Mouse (Mus musculus) heart, embryonic 15.5 days (tissue): ENCODE results near the gene 1700017D01Rik. TPM values are rescaled to one million over a fixed set of nuclear protein-coding genes. Genes with fewer than 3 reads are reported as not detected.
"Not testable (repeated sequence)": the region's sequence is repeated elsewhere in the genome, so short reads cannot be mapped to it uniquely, and the experiment has no call there.

Experiments
- ATAC-seq: fragments of 200-750 bp; cut with Nextera tagmentation; replicated peaks from 2 replicates; pipeline ENCODE4 v1.8.0; 2017; ENCODE audit warnings: low read depth, moderate TSS enrichment; ENCODE audit not compliant: insufficient number of reproducible peaks, insufficient read depth, low FRiP score
- H3K27ac ChIP-seq: fragments of 300-500 bp; sonication (generic); 2 replicates; pipeline ENCODE4 v1.5.1; 2015; ENCODE audit warnings: mild to moderate bottlenecking, inconsistent platforms
- H3K27me3 ChIP-seq: fragments of 300-500 bp; sonication (generic); 2 replicates; pipeline ENCODE4 v1.6.1; 2015; ENCODE audit warnings: inconsistent platforms
- H3K36me3 ChIP-seq: fragments of 300-500 bp; sonication (generic); 2 replicates; pipeline ENCODE4 v1.6.1; 2015; ENCODE audit warnings: mild to moderate bottlenecking, inconsistent platforms
- H3K4me1 ChIP-seq: fragments of 300-500 bp; sonication (generic); replicated peaks from 2 replicates; pipeline ENCODE4 v1.6.1; 2015; ENCODE audit warnings: inconsistent platforms
- H3K4me2 ChIP-seq: fragments of 300-500 bp; sonication (generic); 2 replicates; pipeline ENCODE4 v1.6.1; 2015; ENCODE audit warnings: inconsistent platforms, mild to moderate bottlenecking, moderate library complexity
- H3K4me3 ChIP-seq: fragments of 300-500 bp; sonication (generic); 2 replicates; pipeline ENCODE4 v1.5.1; 2015; ENCODE audit warnings: mild to moderate bottlenecking, inconsistent platforms
- H3K9ac ChIP-seq: fragments of 300-500 bp; sonication (generic); 2 replicates; pipeline ENCODE4 v1.6.1; 2015; ENCODE audit warnings: mild to moderate bottlenecking, inconsistent platforms
- H3K9me3 ChIP-seq: fragments of 300-500 bp; sonication (generic); replicated peaks from 2 replicates; pipeline ENCODE4 v1.6.1; 2016; ENCODE audit warnings: inconsistent platforms
- WGBS: fragments of 180-500 bp; shearing (Covaris S2); methylation state at CpG from one replicate; pipeline ENCODE4 v1.1.7; 2015; ENCODE audit warnings: mixed read lengths; 5-methylcytosine and 5-hydroxymethylcytosine counted together
- polyA plus RNA-seq: library from polyadenylated mRNA; unstranded; fragments of >200 nt; fragmentation: Nextera tagmentation; extraction: Ambion mirVana; gene quantifications from 2 replicates; pipeline ENCODE4 v1.2.1, GENCODE M21; 2015

The 1700017D01Rik gene
- polyA plus RNA-seq, 1 experiment from 2014 or later: not detected

GRCm38 (mm10) chr19:11092131-11092530 lies 38.5 kb downstream of the 1700017D01Rik start:
- ATAC-seq, H3K36me3 ChIP-seq, H3K27me3 ChIP-seq, H3K27ac ChIP-seq, H3K9me3 ChIP-seq, H3K4me1 ChIP-seq, H3K9ac ChIP-seq: not testable (repeated sequence)
- WGBS: 1% methylated on average over 50 of the region's 50 CpGs
- H3K4me3 ChIP-seq: peak overlapping the region; percentile 42
- peak overlapping the region; percentile 66 for H3K4me2 ChIP-seq

- H3K9ac ChIP-seq: no peak within 1 kb of the TSS
- H3K27me3 ChIP-seq: no peaks in the 10 kb centered on the region
- no peak within 1 kb of the TSS for H3K4me3 ChIP-seq
- H3K4me1 ChIP-seq: no peaks in the 10 kb centered on the region
- no peak within 1 kb of the TSS for H3K4me2 ChIP-seq
- ATAC-seq: no peak
- no peak within 1 kb of the TSS for H3K27ac ChIP-seq
- H3K9me3 ChIP-seq: no peaks in the 10 kb centered on the region
- no peaks in the 10 kb centered on the region for H3K36me3 ChIP-seq
- WGBS: 75% methylated on average over 4 of the region's 4 CpGs
Observed at GRCm38 (mm10) chr19:11080934-11081333, 49.7 kb downstream of the 1700017D01Rik start, which contains the start of gene Ms4a8a. Ms4a8a (minus strand) TSS chr19:11081102.

- Histone ChIP-seq H3K36me3 (no peaks in the 10 kb centered on the region), H3K27me3 (no peaks in the 10 kb centered on the region), H3K9ac (no peak overlapping the region), H3K4me3 (no peak overlapping the region), H3K9me3 (no peaks in the 10 kb centered on the region), H3K4me2 (no peak overlapping the region), H3K27ac (no peak overlapping the region), H3K4me1 (no peaks in the 10 kb centered on the region)
- WGBS: 77% methylated on average over 3 of the region's 3 CpGs
- ATAC-seq: no peak
Observed at GRCm38 (mm10) chr19:11070364-11070763, 60.3 kb downstream of the 1700017D01Rik start.

GRCm38 (mm10) chr19:11065202-11065875 lies 65.3 kb downstream of the 1700017D01Rik start:
- no peaks in the 10 kb centered on the region for H3K9me3 ChIP-seq
- H3K4me2 ChIP-seq: no peak overlapping the region
- no peak overlapping the region for H3K4me3 ChIP-seq
- no peak overlapping the region for H3K27ac ChIP-seq
- no peaks in the 10 kb centered on the region for H3K27me3 ChIP-seq
- no peak overlapping the region for H3K9ac ChIP-seq
- ATAC-seq: no peak
- WGBS: 71% methylated on average over 2 of the region's 2 CpGs
- H3K4me1 ChIP-seq: no peaks in the 10 kb centered on the region
- H3K36me3 ChIP-seq: no peaks in the 10 kb centered on the region

- 74% methylated on average over 1 of the region's 1 CpGs for WGBS
- no peaks in the 10 kb centered on the region for H3K9me3 ChIP-seq
- no peaks in the 10 kb centered on the region for H3K27me3 ChIP-seq
- no peak for ATAC-seq
- no peak overlapping the region for H3K27ac ChIP-seq
- no peak overlapping the region for H3K4me2 ChIP-seq
- H3K9ac ChIP-seq: no peak overlapping the region
- no peaks in the 10 kb centered on the region for H3K36me3 ChIP-seq
- H3K4me1 ChIP-seq: no peaks in the 10 kb centered on the region
- no peak overlapping the region for H3K4me3 ChIP-seq
Observed at GRCm38 (mm10) chr19:11060900-11061299, 69.8 kb downstream of the 1700017D01Rik start.

GRCm38 (mm10) chr19:11059967-11060366 lies 70.7 kb downstream of the 1700017D01Rik start:
- ATAC-seq: no peak
- no peaks in the 10 kb centered on the region for H3K27me3 ChIP-seq
- no peak overlapping the region for H3K4me3 ChIP-seq
- H3K9me3 ChIP-seq: no peaks in the 10 kb centered on the region
- H3K9ac ChIP-seq: no peak overlapping the region
- H3K4me1 ChIP-seq: no peaks in the 10 kb centered on the region
- H3K36me3 ChIP-seq: no peaks in the 10 kb centered on the region
- no peak overlapping the region for H3K4me2 ChIP-seq
- H3K27ac ChIP-seq: no peak overlapping the region

GRCm38 (mm10) chr19:11055700-11056099 lies 75.0 kb downstream of the 1700017D01Rik start:
- H3K27me3 ChIP-seq, H3K9ac ChIP-seq, H3K4me1 ChIP-seq, H3K9me3 ChIP-seq, ATAC-seq, H3K36me3 ChIP-seq, H3K4me2 ChIP-seq, H3K27ac ChIP-seq, H3K4me3 ChIP-seq: not testable (repeated sequence)
- WGBS: 92% methylated on average over 1 of the region's 1 CpGs

- no peak for ATAC-seq
- 59% methylated on average over 3 of the region's 3 CpGs for WGBS
- no peak overlapping the region for H3K4me3 ChIP-seq
- H3K27ac ChIP-seq: no peak overlapping the region
- H3K9me3 ChIP-seq: no peaks in the 10 kb centered on the region
- no peaks in the 10 kb centered on the region for H3K27me3 ChIP-seq
- no peak overlapping the region for H3K4me2 ChIP-seq
- no peak overlapping the region for H3K9ac ChIP-seq
- H3K36me3 ChIP-seq: no peaks in the 10 kb centered on the region
- H3K4me1 ChIP-seq: no peaks in the 10 kb centered on the region
Observed at GRCm38 (mm10) chr19:11053277-11053676, 77.4 kb downstream of the 1700017D01Rik start.

- WGBS: 64% methylated on average over 5 of the region's 5 CpGs
- H3K27me3 ChIP-seq: no peaks in the 10 kb centered on the region
- no peaks in the 10 kb centered on the region for H3K4me1 ChIP-seq
- no peak overlapping the region for H3K9ac ChIP-seq
- no peaks in the 10 kb centered on the region for H3K36me3 ChIP-seq
- no peaks in the 10 kb centered on the region for H3K9me3 ChIP-seq
- H3K4me3 ChIP-seq: no peak overlapping the region
- no peak for ATAC-seq
- no peak overlapping the region for H3K27ac ChIP-seq
- H3K4me2 ChIP-seq: no peak overlapping the region
Observed at GRCm38 (mm10) chr19:11052877-11053276, 77.8 kb downstream of the 1700017D01Rik start.

GRCm38 (mm10) chr19:11050286-11050685 lies 80.4 kb downstream of the 1700017D01Rik start:
- Histone ChIP-seq H3K27ac (no peak overlapping the region), H3K4me1 (no peaks in the 10 kb centered on the region), H3K4me2 (no peak overlapping the region), H3K27me3 (no peaks in the 10 kb centered on the region), H3K36me3 (no peaks in the 10 kb centered on the region), H3K9ac (no peak overlapping the region), H3K9me3 (no peaks in the 10 kb centered on the region), H3K4me3 (no peak overlapping the region)
- no peak for ATAC-seq
- WGBS: 60% methylated on average over 2 of the region's 2 CpGs

GRCm38 (mm10) chr19:11049426-11049825 lies 81.2 kb downstream of the 1700017D01Rik start:
- Histone ChIP-seq H3K27ac (no peak overlapping the region), H3K4me1 (peaks cover 3% of the 10 kb centered on the region; the same call in 1 of the 2 replicates), H3K27me3 (no peaks in the 10 kb centered on the region), H3K9me3 (no peaks in the 10 kb centered on the region), H3K9ac (no peak overlapping the region), H3K4me3 (no peak overlapping the region), H3K4me2 (no peak overlapping the region), H3K36me3 (no peaks in the 10 kb centered on the region)
- ATAC-seq: no peak

- H3K4me3 ChIP-seq: no peak overlapping the region
- 54% methylated on average over 1 of the region's 1 CpGs for WGBS
- no peak for ATAC-seq
Observed at GRCm38 (mm10) chr19:11048503-11048902, 82.2 kb downstream of the 1700017D01Rik start.

More at GRCm38 (mm10) chr19:11048503-11048902, 82.2 kb downstream of the 1700017D01Rik start:
- no peak overlapping the region for H3K4me2 ChIP-seq
- peaks cover 3% of the 10 kb centered on the region; the same call in 1 of the 2 replicates for H3K4me1 ChIP-seq
- no peak overlapping the region for H3K27ac ChIP-seq
- no peaks in the 10 kb centered on the region for H3K27me3 ChIP-seq
- no peaks in the 10 kb centered on the region for H3K36me3 ChIP-seq
- no peaks in the 10 kb centered on the region for H3K9me3 ChIP-seq
- no peak overlapping the region for H3K9ac ChIP-seq
